Mouse (Mus musculus): ENCODE data around the gene Gm20831.
"Not testable (repeated sequence)": the region's sequence is repeated elsewhere in the genome, so short reads cannot be mapped to it uniquely, and the experiment has no call there.

Gm20831 gene

DNA sequence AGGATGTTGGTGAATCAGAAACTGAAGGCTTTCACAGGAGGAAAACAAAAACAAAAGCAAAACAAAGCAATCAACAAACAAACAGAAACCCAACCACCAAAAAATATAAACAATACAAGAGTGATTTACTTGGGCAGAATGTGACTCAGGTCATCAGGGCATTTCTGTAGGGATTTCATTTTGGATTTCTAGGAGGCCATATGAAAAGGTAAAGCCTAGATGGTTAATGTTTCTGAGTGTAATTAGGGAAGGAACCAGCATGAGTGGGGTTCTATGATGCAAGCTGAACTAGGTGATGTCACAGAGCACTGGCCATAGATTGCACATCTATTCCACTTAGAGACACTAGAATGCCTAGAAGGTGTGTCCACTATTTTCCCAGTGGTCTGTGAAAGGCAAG is at the start of gene Gm20831, which contains the start of gene Gm20772:
Gene Gm20831, plus strand, starts transcription at position 301 of the 400 bp plus-strand sequence.
Gene Gm20772, plus strand, starts transcription at position 301 of the 400 bp plus-strand sequence.
- DNase-seq (ENCODE audit: low spot score): not testable (repeated sequence)

DNA sequence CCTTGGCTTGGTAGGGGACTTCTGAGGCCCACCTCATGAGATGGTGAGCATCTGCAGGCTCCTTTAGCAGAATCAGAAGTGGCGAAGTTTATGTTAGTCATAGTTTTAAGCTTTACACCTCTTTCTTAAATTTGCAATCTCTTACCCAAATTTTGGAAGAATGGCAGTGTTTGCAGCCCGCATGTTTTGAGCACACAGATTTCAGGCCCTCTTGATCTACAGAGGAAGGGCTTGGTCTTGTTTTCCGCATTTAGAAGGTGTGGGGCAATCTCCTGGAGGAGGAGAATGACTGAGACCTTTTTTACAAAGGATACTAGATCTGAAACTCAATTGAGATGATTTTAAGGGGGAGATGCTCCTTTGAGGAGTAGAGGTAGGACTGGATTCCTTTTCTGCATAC is 28.4 kb upstream of the Gm20831 start, which contains the start of gene Gm21904:
Gene Gm21904, minus strand, starts transcription at position 101 of the 400 bp plus-strand sequence.
- DNase-seq (ENCODE audit: low spot score): not testable (repeated sequence)

- not testable (repeated sequence) for DNase-seq (ENCODE audit: low spot score)
Measured at GRCm38 (mm10) chrY:17937230-17937629, 62.7 kb downstream of the Gm20831 start, which contains the start of gene Srsy. TSS of gene Srsy (minus strand) at chrY:17937330.

Measured in urinary bladder, postnatal 14 days (tissue).